In the genomic region with DNA sequence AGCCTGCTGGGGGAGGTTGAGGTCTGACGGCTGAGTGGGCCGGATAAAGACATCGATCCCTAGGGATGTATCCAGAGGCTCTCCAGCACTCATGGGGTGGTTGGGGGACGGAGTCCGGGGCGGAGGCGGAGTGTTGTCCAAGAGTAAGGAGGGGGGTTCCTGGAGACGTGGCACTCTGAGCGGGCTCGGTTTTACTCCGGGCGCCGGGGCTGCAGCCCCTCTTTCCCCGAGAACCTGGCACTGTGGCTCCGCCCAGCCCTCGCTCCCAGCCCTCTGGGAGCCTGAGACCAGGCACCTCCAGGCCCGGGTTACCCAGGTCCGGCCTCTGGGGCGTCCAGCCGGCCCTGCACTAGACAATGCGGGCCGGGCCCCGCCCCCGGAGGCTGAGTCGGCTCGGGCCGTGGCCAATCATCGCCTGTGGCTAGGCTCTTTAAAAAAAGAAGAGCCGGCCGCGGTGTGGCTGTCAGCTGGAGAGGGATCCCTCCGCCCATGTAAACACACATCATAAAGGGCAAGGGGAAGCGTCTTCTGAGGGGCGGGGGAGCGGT, we compare ENCODE assay signal across 7 mouse cellular contexts. TPM values are rescaled to one million over a fixed set of nuclear protein-coding genes. Genes with fewer than 3 reads are reported as not detected.
DNase-seq lines count a peak whose midpoint lies in the region; ATAC-seq lines count a peak whose summit lies in the region.

No protein-coding gene starts in this region.

- intact Hi-C loops in gastrocnemius, postnatal 36 days (cut with DNase I), result no loop called here
- intact Hi-C loops in left cerebral cortex, postnatal 36 days (cut with DNase I), result no loop called here

- H3K4me2 ChIP-seq in intestine, embryonic 16.5 days (ENCODE audit: low read depth, low read length), result peak overlapping the region; percentile 96
- peak overlapping the region; percentile 90 for H3K4me2 ChIP-seq in midbrain, embryonic 11.5 days

- under 1% methylated on average over 35 of the region's 35 CpGs for WGBS in intestine, embryonic 16.5 days
- 0% methylated on average over 35 of the region's 35 CpGs for WGBS in midbrain, embryonic 11.5 days

- peak overlapping the region; percentile 84 for H3K27ac ChIP-seq in intestine, embryonic 16.5 days (ENCODE audit: low read length)
- H3K27ac ChIP-seq in midbrain, embryonic 11.5 days (ENCODE audit: low read depth, low read length), result peak overlapping the region; percentile 75

- H3K9me3 ChIP-seq in intestine, embryonic 16.5 days (ENCODE audit: control insufficient read depth, low read length), result no peaks in the 10 kb centered on the region
- no peaks in the 10 kb centered on the region for H3K9me3 ChIP-seq in midbrain, embryonic 11.5 days (ENCODE audit: control insufficient read depth, low read length)

- no peaks in the 10 kb centered on the region for H3K27me3 ChIP-seq in intestine, embryonic 16.5 days (replicated peaks; ENCODE audit: control insufficient read depth, insufficient read depth, low read length)
- H3K27me3 ChIP-seq in midbrain, embryonic 11.5 days (ENCODE audit: control insufficient read depth, insufficient read depth, low read length), result peaks cover 4% of the 10 kb centered on the region; the same call in 1 of the 2 replicates

- peak overlapping the region; percentile 59 for H3K4me3 ChIP-seq in intestine, embryonic 16.5 days (ENCODE audit: low read length)
- H3K4me3 ChIP-seq in midbrain, embryonic 11.5 days (ENCODE audit: low read depth, low read length), result peak overlapping the region; percentile 62

- peak overlapping the region; percentile 78 for H3K9ac ChIP-seq in intestine, embryonic 16.5 days (ENCODE audit: low read depth, low read length)
- H3K9ac ChIP-seq in midbrain, embryonic 11.5 days (ENCODE audit: low read length), result peak overlapping the region; percentile 80

- ATAC-seq in intestine, embryonic 16.5 days, result peak; percentile 94
- ATAC-seq in midbrain, embryonic 11.5 days (ENCODE audit: low FRiP score), result peak; percentile 97

- peak; percentile 92 for DNase-seq in adrenal gland, adult 18-20 months (ENCODE audit: low spot score in 2 of 2)
- peak; percentile 99 for DNase-seq in embryo, embryonic 11 days
- DNase-seq in gastrocnemius, postnatal 36 days, result peak; percentile 93 to 96
- DNase-seq in left cerebral cortex, postnatal 36 days (ENCODE audit: low spot score in 2 of 2), result peak; percentile 93
- DNase-seq in midbrain, embryonic 11.5 days (ENCODE audit: low spot score, missing footprints), result peak; percentile 99
- DNase-seq in skeletal muscle tissue, adult 2 months (ENCODE audit: low read depth, low spot score), result peak; percentile 94

- H3K4me1 ChIP-seq in intestine, embryonic 16.5 days (ENCODE audit: control insufficient read depth, insufficient read depth, low read length), result peaks cover 25% of the 10 kb centered on the region
- peaks cover 7% of the 10 kb centered on the region for H3K4me1 ChIP-seq in midbrain, embryonic 11.5 days (ENCODE audit: control insufficient read depth, insufficient read depth, low read length)

- no peaks in the 10 kb centered on the region for H3K36me3 ChIP-seq in intestine, embryonic 16.5 days (ENCODE audit: control insufficient read depth, insufficient read depth, low read length)
- H3K36me3 ChIP-seq in midbrain, embryonic 11.5 days (ENCODE audit: control insufficient read depth, insufficient read depth, low read length), result no peaks in the 10 kb centered on the region

RNA-seq across cellular contexts. Expression of a gene that starts 3.2 kb away (rescaled TPM):
- 10 to 100 TPM; 35.4 to 41.0 TPM for total RNA-seq in adrenal gland, adult 18-20 months (2021)
- total RNA-seq in gastrocnemius, postnatal 36 days (2021), result 10 to 100 TPM in 1 of 2 experiments, 1 to 10 TPM in 1; 9.2 to 11.1 TPM
- polyA plus RNA-seq in intestine, embryonic 16.5 days (2015; fragmentation: Nextera tagmentation; extraction: Ambion mirVana), result 25.4 and 26.3 TPM in 2 replicates
- 10 to 100 TPM; 57.7 to 67.6 TPM for total RNA-seq in left cerebral cortex, postnatal 36 days (2021)
- 74.0 and 85.3 TPM in 2 replicates for polyA plus RNA-seq in midbrain, embryonic 11.5 days (2014; fragmentation: Nextera tagmentation; extraction: Ambion mirVana)

RNA-seq across cellular contexts. Expression of a gene that starts 7.3 kb away (rescaled TPM):
- not detected for total RNA-seq in adrenal gland, adult 18-20 months (2021)
- not detected for total RNA-seq in gastrocnemius, postnatal 36 days (2021)
- not detected in 2 replicates for polyA plus RNA-seq in intestine, embryonic 16.5 days (2015; fragmentation: Nextera tagmentation; extraction: Ambion mirVana)
- not detected for total RNA-seq in left cerebral cortex, postnatal 36 days (2021)
- not detected in 2 replicates for polyA plus RNA-seq in midbrain, embryonic 11.5 days (2014; fragmentation: Nextera tagmentation; extraction: Ambion mirVana)

Comparison
In these comparisons a context has a peak if more than half of its experiments do, and no peak if none do; other contexts are left out.
1. Peak in every context shown above with its lines: DNase-seq, ATAC-seq, H3K4me3 ChIP-seq and H3K27ac ChIP-seq.